Mouse (Mus musculus) heart, postnatal 0 days (tissue): Measurements from ENCODE around the gene Pak6. TPM values are rescaled to one million over a fixed set of nuclear protein-coding genes. Genes with fewer than 3 reads are reported as not detected.

ENCODE experiments used
- ATAC-seq: fragments of 200-750 bp; cut with Nextera tagmentation; 2 replicates; pipeline ENCODE4 v1.8.0; 2017; ENCODE audit warnings: low read depth, moderate number of reproducible peaks, moderate library complexity; ENCODE audit not compliant: insufficient read depth
- DNase-seq: peaks from one replicate; pipeline ENCODE4 v3.0.0-alpha.2; 2016; ENCODE audit warnings: low spot score
- H3K27ac ChIP-seq: fragments of 300-500 bp; sonication (generic); 2 replicates; pipeline ENCODE4 v1.5.1; 2014; ENCODE audit warnings: low read depth, mild to moderate bottlenecking
- H3K27me3 ChIP-seq: fragments of 300-500 bp; sonication (generic); 2 replicates; pipeline ENCODE4 v1.6.1; 2014; ENCODE audit warnings: low read length, mixed read lengths; ENCODE audit not compliant: control insufficient read depth, insufficient read depth
- H3K36me3 ChIP-seq: fragments of 300-500 bp; sonication (generic); replicated peaks from 2 replicates; pipeline ENCODE4 v1.6.1; 2014; ENCODE audit warnings: low read length, mixed read lengths; ENCODE audit not compliant: control insufficient read depth, insufficient read depth
- H3K4me1 ChIP-seq: fragments of 300-500 bp; sonication (generic); 2 replicates; pipeline ENCODE4 v1.6.1; 2014; ENCODE audit warnings: antibody characterized with exemption; ENCODE audit not compliant: control insufficient read depth, insufficient read depth
- H3K4me2 ChIP-seq: fragments of 300-500 bp; sonication (generic); 2 replicates; pipeline ENCODE4 v1.6.1; 2014; ENCODE audit warnings: low read depth, mild to moderate bottlenecking, low read length, moderate library complexity
- H3K4me3 ChIP-seq: fragments of 300-500 bp; sonication (generic); 2 replicates; pipeline ENCODE4 v1.5.1; 2014; ENCODE audit warnings: low read depth, low read length
- H3K9ac ChIP-seq: fragments of 300-500 bp; sonication (generic); replicated peaks from 2 replicates; pipeline ENCODE4 v1.6.1; 2014; ENCODE audit warnings: low read depth, low read length, mixed read lengths
- H3K9me3 ChIP-seq: fragments of 300-500 bp; sonication (generic); replicated peaks from 2 replicates; pipeline ENCODE4 v1.6.1; 2016; ENCODE audit warnings: low read length; ENCODE audit not compliant: control insufficient read depth
- CTCF ChIP-seq: IDR thresholded peaks from 2 replicates; pipeline ENCODE4 v1.5.1; 2016; ENCODE audit warnings: antibody characterized with exemption, control low read depth, low read depth
- EP300 ChIP-seq: IDR thresholded peaks from 2 replicates; pipeline ENCODE4 v1.6.1; 2016; ENCODE audit warnings: antibody characterized with exemption, low read depth
- WGBS: fragments of 180-500 bp; shearing (Covaris S2); extraction: QIAGEN DNeasy Blood & Tissue Kit; methylation state at CpG from one replicate; pipeline ENCODE4 v1.1.7; 2014; 5-methylcytosine and 5-hydroxymethylcytosine counted together
- polyA plus RNA-seq: library from polyadenylated mRNA; unstranded; fragments of >200 nt; fragmentation: Nextera tagmentation; extraction: Ambion mirVana; gene quantifications from 2 replicates; pipeline ENCODE4 v1.2.1, GENCODE M21; 2015
- total RNA-seq: library from RNA; depleted of rRNA; stranded (reverse); fragments of >200 nt; gene quantifications from 2 replicates; pipeline ENCODE4 v1.2.3, GENCODE M21; 2014; ENCODE audit warnings: low replicate concordance

Gene Pak6
- total and polyA plus RNA-seq, 2 experiments from 2014 or later = 9.0 to 17.0 TPM

DNA sequence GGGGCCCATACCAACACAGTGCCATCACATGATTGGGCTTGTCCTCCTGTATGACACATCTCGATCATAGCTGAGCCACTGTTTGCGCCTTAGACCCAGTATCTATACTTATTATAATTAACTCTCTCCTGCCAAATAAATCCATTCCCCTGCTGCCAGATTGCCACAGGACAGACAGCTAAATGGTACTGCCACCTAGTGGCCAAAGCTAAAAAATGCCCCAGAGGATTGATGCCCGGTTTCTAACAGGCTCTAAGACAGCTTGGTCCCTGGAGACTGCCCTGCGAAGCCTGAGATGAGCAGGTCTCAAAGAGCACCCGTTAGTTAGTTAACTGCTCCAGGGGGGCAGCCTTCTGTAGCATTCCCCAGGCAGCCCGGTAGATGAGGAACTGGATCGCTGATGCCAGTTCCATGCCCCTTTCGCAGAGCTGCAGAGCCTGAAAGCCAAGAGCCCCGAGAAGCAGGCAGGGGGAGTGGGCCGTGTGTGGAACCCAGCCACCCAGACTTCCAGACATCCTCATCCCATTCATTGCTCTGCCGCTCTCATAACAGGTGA, 32.7 kb downstream of the Pak6 start:
- no peak overlapping the region for H3K9ac ChIP-seq
- H3K9me3 ChIP-seq = no peaks in the 10 kb centered on the region
- TF ChIP-seq EP300 (no peak), CTCF (peak; percentile 78)
- H3K4me3 ChIP-seq = no peak overlapping the region
- no peak overlapping the region for H3K27ac ChIP-seq
- H3K36me3 ChIP-seq = no peaks in the 10 kb centered on the region
- no peaks in the 10 kb centered on the region for H3K27me3 ChIP-seq
- H3K4me1 ChIP-seq = peaks cover 37% of the 10 kb centered on the region
- H3K4me2 ChIP-seq = no peak overlapping the region
- 30% methylated on average over 11 of the region's 11 CpGs for WGBS
- ATAC-seq = no peak
- DNase-seq = peak; percentile 74

GRCm38 (mm10) chr2:118696451-118697308, 33.6 kb downstream of the Pak6 start:
- H3K9me3 ChIP-seq = no peaks in the 10 kb centered on the region
- no peaks in the 10 kb centered on the region for H3K36me3 ChIP-seq
- peaks cover 6% of the 10 kb centered on the region for H3K27me3 ChIP-seq
- H3K4me1 ChIP-seq = peaks cover 38% of the 10 kb centered on the region
- TF ChIP-seq CTCF = no peak
- TF ChIP-seq EP300 = no peak
- H3K4me2 ChIP-seq = no peak overlapping the region
- DNase-seq = peak; percentile 35
- peak overlapping the region; percentile 47; the same call in 1 of the 2 replicates for H3K27ac ChIP-seq
- no peak overlapping the region for H3K4me3 ChIP-seq
- no peak overlapping the region for H3K9ac ChIP-seq
- ATAC-seq = peak; percentile 10; the same call in 1 of the 2 replicates
- WGBS = 43% methylated on average over 21 of the region's 21 CpGs

- H3K27ac ChIP-seq = peak overlapping the region; percentile 47
- H3K4me3 ChIP-seq = no peak overlapping the region
- peaks cover 39% of the 10 kb centered on the region for H3K4me1 ChIP-seq
- ATAC-seq = 0 out of 2 replicates have a peak, but pooled peaks have one; percentile 2
- H3K36me3 ChIP-seq = no peaks in the 10 kb centered on the region
- TF ChIP-seq CTCF (no peak), EP300 (no peak)
- no peak overlapping the region for H3K4me2 ChIP-seq
- peak; percentile 51 for DNase-seq
- 11% methylated on average over 5 of the region's 5 CpGs for WGBS
- H3K27me3 ChIP-seq = peaks cover 12% of the 10 kb centered on the region
- no peaks in the 10 kb centered on the region for H3K9me3 ChIP-seq
- no peak overlapping the region; the same call in 1 of the 2 replicates for H3K9ac ChIP-seq
Observed at GRCm38 (mm10) chr2:118697311-118697877, 34.3 kb downstream of the Pak6 start.

DNA sequence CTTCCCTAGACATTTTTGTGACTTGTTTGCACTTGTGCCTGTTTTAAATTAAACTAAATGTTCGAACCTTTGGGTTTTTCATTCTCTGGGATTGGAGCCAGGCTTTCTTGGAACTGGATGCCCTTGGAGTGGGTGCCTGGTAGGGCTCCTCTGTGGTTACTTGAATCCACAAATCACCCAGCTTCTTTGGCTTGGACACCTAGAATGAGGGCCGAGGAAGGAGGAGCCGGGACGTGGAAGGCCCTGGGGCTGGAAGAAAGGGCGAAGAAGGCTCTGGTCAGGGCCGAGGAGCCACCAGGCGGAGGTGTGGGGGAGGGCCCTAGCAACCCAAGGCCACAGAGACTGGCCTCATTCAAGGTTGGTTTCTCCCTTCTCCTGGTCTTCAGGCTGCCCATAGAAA, 34.9 kb downstream of the Pak6 start:
- no peak overlapping the region for H3K4me2 ChIP-seq
- H3K9me3 ChIP-seq = no peaks in the 10 kb centered on the region
- peak overlapping the region; percentile 81 for H3K27ac ChIP-seq
- TF ChIP-seq EP300 (no peak), CTCF (no peak)
- no peak for DNase-seq
- ATAC-seq = no peak
- H3K4me3 ChIP-seq = no peak overlapping the region
- peaks cover 43% of the 10 kb centered on the region for H3K4me1 ChIP-seq
- 25% methylated on average over 7 of the region's 7 CpGs for WGBS
- peaks cover 17% of the 10 kb centered on the region for H3K27me3 ChIP-seq
- H3K9ac ChIP-seq = no peak overlapping the region
- H3K36me3 ChIP-seq = no peaks in the 10 kb centered on the region

DNA sequence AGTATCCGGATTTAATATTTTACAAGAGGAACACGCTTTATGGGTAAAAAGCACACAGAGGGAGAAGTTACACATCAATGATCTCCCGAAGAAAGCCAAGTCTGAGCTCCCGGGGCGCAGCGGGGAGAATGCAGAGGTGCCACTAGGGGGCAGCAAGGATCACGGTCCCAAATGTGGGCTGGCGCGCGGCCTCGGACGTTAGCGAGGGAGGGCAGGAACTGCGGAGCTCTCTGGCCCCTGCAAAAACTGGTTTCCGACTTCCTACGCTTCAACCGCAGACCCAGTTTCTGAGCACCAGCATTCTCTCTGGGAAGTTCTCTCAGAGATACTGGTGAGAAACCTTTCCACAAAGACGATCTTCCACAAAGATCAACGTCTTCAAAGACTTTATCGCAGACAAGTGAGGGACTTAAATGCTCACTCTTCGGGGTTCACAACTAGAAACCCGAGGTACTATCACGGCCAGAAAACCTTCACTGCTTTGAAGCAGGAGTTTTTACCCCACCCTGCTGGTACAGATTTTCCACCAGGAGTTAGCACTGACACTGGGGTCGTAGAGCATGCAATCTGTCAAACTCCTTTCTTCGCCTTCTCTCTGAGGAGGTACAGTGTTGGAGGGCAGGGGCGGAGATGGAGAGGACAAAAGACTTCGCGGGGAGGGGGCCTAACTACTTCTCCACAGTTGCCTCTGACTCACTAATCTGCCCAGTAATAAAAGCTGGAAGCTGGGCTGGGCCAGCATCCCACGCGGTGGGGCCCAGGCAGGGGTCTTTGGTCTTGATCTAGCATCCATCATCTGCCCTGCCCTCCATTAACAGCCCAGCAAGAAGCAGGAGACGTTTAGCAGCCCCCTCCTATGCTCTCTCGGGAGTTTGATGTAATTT, 37.3 kb downstream of the Pak6 start:
- WGBS = 8% methylated on average over 32 of the region's 32 CpGs
- H3K9ac ChIP-seq = no peak overlapping the region
- peak; percentile 82 for DNase-seq

More for the DNA sequence above, 37.3 kb downstream of the Pak6 start:
- Histone ChIP-seq H3K27ac (0 out of 2 replicates have a peak overlapping the region, but pooled peaks have one; percentile 12), H3K9me3 (no peaks in the 10 kb centered on the region), H3K27me3 (peaks cover 39% of the 10 kb centered on the region), H3K4me1 (peaks cover 55% of the 10 kb centered on the region), H3K36me3 (no peaks in the 10 kb centered on the region), H3K4me2 (peak overlapping the region; percentile 49), H3K4me3 (no peak overlapping the region)
- peak; percentile 40 for ATAC-seq
- TF ChIP-seq EP300 (no peak), CTCF (peak; percentile 95)
